In the genomic region with DNA sequence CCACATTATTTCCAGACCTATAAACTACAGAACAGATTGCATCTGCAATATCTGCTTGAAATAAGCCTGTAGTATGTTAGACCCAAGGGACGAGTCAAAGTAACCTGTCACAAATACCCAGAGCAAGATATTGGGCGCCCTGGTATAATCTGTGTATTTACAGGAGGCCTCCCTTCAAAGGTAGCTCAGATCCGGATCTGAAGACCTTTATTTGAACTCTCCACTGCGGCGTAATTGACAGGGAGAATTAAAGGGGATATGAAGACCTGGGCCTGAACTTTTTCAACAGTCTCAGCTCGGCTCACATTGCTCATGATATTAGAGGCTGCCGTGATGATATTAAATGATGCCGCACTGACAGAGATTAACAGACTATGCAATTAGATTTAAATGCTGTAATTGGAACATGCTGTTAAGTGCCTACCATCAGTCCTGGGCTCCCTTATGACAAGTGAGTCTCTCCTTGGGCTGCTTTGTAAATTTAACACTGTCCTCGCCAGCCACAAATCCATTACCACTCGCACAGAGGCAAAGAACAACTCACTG, we compare ENCODE assay signal across 16 mouse cellular contexts.
DNase-seq lines count a peak whose midpoint lies in the region; ATAC-seq and TF ChIP-seq lines count a peak whose summit lies in the region.
"Had no signal": no experiment of that assay in that cellular context is flagged by ENCODE, and none has a peak within 500 bp of the region (broad histone marks: within the 10 kb centered on the region; RNA-seq: fewer than 3 reads in every experiment).

No protein-coding gene starts in this region.

- ATAC-seq in kidney, embryonic 14.5 days (ENCODE audit: low FRiP score, low TSS enrichment): peak; percentile 36
- peak; percentile 69 for ATAC-seq in embryonic facial prominence, embryonic 11.5 days (replicated peaks; ENCODE audit: insufficient number of reproducible peaks, low FRiP score, low TSS enrichment, low read depth)
- ATAC-seq in hindbrain, embryonic 14.5 days (ENCODE audit: low FRiP score): peak; percentile 44; the same call in 1 of the 2 replicates
- ATAC-seq in midbrain, postnatal 0 days (ENCODE audit: low FRiP score): no peak
- ATAC-seq in heart, embryonic 11.5 days (replicated peaks; ENCODE audit: insufficient number of reproducible peaks, low FRiP score, low TSS enrichment): no peak; the same call in 1 of the 2 replicates

- H3K9ac ChIP-seq in kidney, embryonic 14.5 days (ENCODE audit: low read depth, low read length): no peak overlapping the region
- H3K9ac ChIP-seq in embryonic facial prominence, embryonic 11.5 days (replicated peaks; ENCODE audit: low read length): no peak overlapping the region
- H3K9ac ChIP-seq in hindbrain, embryonic 14.5 days: no peak overlapping the region
- no peak overlapping the region for H3K9ac ChIP-seq in midbrain, postnatal 0 days (replicated peaks; ENCODE audit: low read length, poor library complexity, severe bottlenecking)
- H3K9ac ChIP-seq in heart, embryonic 11.5 days (ENCODE audit: low read depth, low read length): no peak overlapping the region
- H3K9ac ChIP-seq: limb, embryonic 15.5 days; lung, embryonic 14.5 days had no signal

- no peak for TF ChIP-seq CTCF in midbrain, postnatal 0 days (IDR thresholded peaks at IDR 0.05)

- 44% methylated on average over 10 of the region's 10 CpGs for WGBS in kidney, embryonic 14.5 days
- WGBS in embryonic facial prominence, embryonic 11.5 days: 30% methylated on average over 10 of the region's 10 CpGs
- 57% methylated on average over 10 of the region's 10 CpGs for WGBS in hindbrain, embryonic 14.5 days
- 71% methylated on average over 10 of the region's 10 CpGs for WGBS in midbrain, postnatal 0 days
- 69% methylated on average over 10 of the region's 10 CpGs for WGBS in heart, embryonic 11.5 days (ENCODE audit: insufficient replicate concordance)

- H3K36me3 ChIP-seq in kidney, embryonic 14.5 days (ENCODE audit: control insufficient read depth, insufficient read depth, low read length): no peaks in the 10 kb centered on the region
- H3K36me3 ChIP-seq in embryonic facial prominence, embryonic 11.5 days (replicated peaks; ENCODE audit: control insufficient read depth, insufficient read depth, low read depth, low read length): no peaks in the 10 kb centered on the region
- no peaks in the 10 kb centered on the region for H3K36me3 ChIP-seq in hindbrain, embryonic 14.5 days (replicated peaks; ENCODE audit: control insufficient read depth, insufficient read depth)
- H3K36me3 ChIP-seq in midbrain, postnatal 0 days (ENCODE audit: insufficient read depth, low read length): no peaks in the 10 kb centered on the region
- no peaks in the 10 kb centered on the region for H3K36me3 ChIP-seq in heart, embryonic 11.5 days (ENCODE audit: control insufficient read depth, insufficient read depth, low read length)
- H3K36me3 ChIP-seq: limb, embryonic 15.5 days had no signal

- H3K4me1 ChIP-seq in kidney, embryonic 14.5 days (ENCODE audit: control insufficient read depth, insufficient read depth, low read length): peaks cover 13% of the 10 kb centered on the region
- H3K4me1 ChIP-seq in embryonic facial prominence, embryonic 11.5 days (ENCODE audit: control insufficient read depth, insufficient read depth, low read length): no peaks in the 10 kb centered on the region
- H3K4me1 ChIP-seq in hindbrain, embryonic 14.5 days (replicated peaks; ENCODE audit: control insufficient read depth, insufficient read depth, low read length): 0 out of 2 replicates have a peak, but pooled peaks cover 6% of the 10 kb centered on the region
- H3K4me1 ChIP-seq in midbrain, postnatal 0 days (ENCODE audit: insufficient read depth, low read length): no peaks in the 10 kb centered on the region
- H3K4me1 ChIP-seq in heart, embryonic 11.5 days (ENCODE audit: control insufficient read depth, insufficient read depth, low read length): no peaks in the 10 kb centered on the region

- no peak overlapping the region for H3K4me3 ChIP-seq in kidney, embryonic 14.5 days (ENCODE audit: low read length)
- H3K4me3 ChIP-seq in embryonic facial prominence, embryonic 11.5 days (ENCODE audit: low read depth, low read length): no peak overlapping the region
- H3K4me3 ChIP-seq in hindbrain, embryonic 14.5 days (replicated peaks; ENCODE audit: low read length): no peak overlapping the region
- H3K4me3 ChIP-seq in midbrain, postnatal 0 days (ENCODE audit: low read depth, low read length): no peak overlapping the region
- no peak overlapping the region for H3K4me3 ChIP-seq in heart, embryonic 11.5 days (ENCODE audit: low read depth, low read length)
- H3K4me3 ChIP-seq: limb, embryonic 15.5 days had no signal

- H3K27ac ChIP-seq in kidney, embryonic 14.5 days (ENCODE audit: low read depth, low read length): peak overlapping the region; percentile 47; the same call in 1 of the 2 replicates
- 0 out of 2 replicates have a peak overlapping the region, but pooled peaks have one; percentile 43 for H3K27ac ChIP-seq in embryonic facial prominence, embryonic 11.5 days (replicated peaks; ENCODE audit: low read depth, low read length)
- H3K27ac ChIP-seq in hindbrain, embryonic 14.5 days: no peak overlapping the region
- no peak overlapping the region for H3K27ac ChIP-seq in midbrain, postnatal 0 days (ENCODE audit: low read depth, low read length)
- no peak overlapping the region; the same call in 1 of the 2 replicates for H3K27ac ChIP-seq in heart, embryonic 11.5 days (ENCODE audit: low read depth, low read length)
- H3K27ac ChIP-seq: limb, embryonic 15.5 days had no signal

- DNase-seq in kidney, postnatal 10 days: no peak
- peak; percentile 74 for DNase-seq in embryonic facial prominence, embryonic 11.5 days (ENCODE audit: low spot score)
- peak; percentile 45 for DNase-seq in hindbrain, embryonic 14.5 days (ENCODE audit: low spot score)
- peak; percentile 33 for DNase-seq in midbrain, postnatal 0 days (ENCODE audit: low spot score)
- DNase-seq in cerebellum, postnatal 14 days: no peak
- DNase-seq in thymus, adult 18-20 months: no peak
- DNase-seq: B cell, adult 2 months; cerebellum, postnatal 25 days; gastrocnemius, postnatal 25 days; kidney, adult 18-20 months; layer of hippocampus, adult 9-11 months; lung, embryonic 14.5 days; right cerebral cortex, postnatal 4 days had no signal

- no peaks in the 10 kb centered on the region for H3K9me3 ChIP-seq in kidney, embryonic 14.5 days (ENCODE audit: control insufficient read depth, low read length)
- no peaks in the 10 kb centered on the region for H3K9me3 ChIP-seq in embryonic facial prominence, embryonic 11.5 days (replicated peaks; ENCODE audit: control insufficient read depth, low read length)
- no peaks in the 10 kb centered on the region for H3K9me3 ChIP-seq in hindbrain, embryonic 14.5 days (ENCODE audit: control insufficient read depth, low read length)
- no peaks in the 10 kb centered on the region for H3K9me3 ChIP-seq in midbrain, postnatal 0 days (ENCODE audit: low read length)
- no peaks in the 10 kb centered on the region for H3K9me3 ChIP-seq in heart, embryonic 11.5 days (replicated peaks; ENCODE audit: control insufficient read depth, low read length)
- H3K9me3 ChIP-seq: limb, embryonic 15.5 days had no signal

- H3K4me2 ChIP-seq in kidney, embryonic 14.5 days (replicated peaks; ENCODE audit: low read depth, low read length): no peak overlapping the region
- no peak overlapping the region for H3K4me2 ChIP-seq in embryonic facial prominence, embryonic 11.5 days (ENCODE audit: low read depth, low read length)
- H3K4me2 ChIP-seq in hindbrain, embryonic 14.5 days (replicated peaks): no peak overlapping the region
- no peak overlapping the region for H3K4me2 ChIP-seq in midbrain, postnatal 0 days (ENCODE audit: low read depth, low read length, poor library complexity, severe bottlenecking)
- no peak overlapping the region for H3K4me2 ChIP-seq in heart, embryonic 11.5 days
- H3K4me2 ChIP-seq: limb, embryonic 15.5 days; lung, embryonic 14.5 days had no signal

- H3K27me3 ChIP-seq in kidney, embryonic 14.5 days (ENCODE audit: control insufficient read depth, insufficient read depth, low read length): no peaks in the 10 kb centered on the region
- H3K27me3 ChIP-seq in embryonic facial prominence, embryonic 11.5 days (ENCODE audit: control insufficient read depth, insufficient read depth, low read length): no peaks in the 10 kb centered on the region
- H3K27me3 ChIP-seq in hindbrain, embryonic 14.5 days (ENCODE audit: control insufficient read depth, insufficient read depth, low read length): no peaks in the 10 kb centered on the region
- no peaks in the 10 kb centered on the region for H3K27me3 ChIP-seq in midbrain, postnatal 0 days (ENCODE audit: insufficient read depth, low read length)
- no peaks in the 10 kb centered on the region for H3K27me3 ChIP-seq in heart, embryonic 11.5 days (ENCODE audit: control insufficient read depth, insufficient read depth, low read length)
- H3K27me3 ChIP-seq: limb, embryonic 15.5 days had no signal

Comparison
In these comparisons a context has a peak if more than half of its experiments do, and no peak if none do; other contexts are left out.
1. ATAC-seq: peak in kidney, embryonic 14.5 days (single experiment), embryonic facial prominence, embryonic 11.5 days (single experiment) and hindbrain, embryonic 14.5 days (single experiment); none in midbrain, postnatal 0 days (single experiment) and heart, embryonic 11.5 days (single experiment).
2. H3K27ac ChIP-seq: peak in kidney, embryonic 14.5 days (single experiment) and embryonic facial prominence, embryonic 11.5 days (single experiment); none in hindbrain, embryonic 14.5 days (single experiment), midbrain, postnatal 0 days (single experiment) and heart, embryonic 11.5 days (single experiment).
3. DNase-seq: peak in embryonic facial prominence, embryonic 11.5 days (single experiment), hindbrain, embryonic 14.5 days (single experiment) and midbrain, postnatal 0 days (single experiment); none in kidney, postnatal 10 days (single experiment), cerebellum, postnatal 14 days (0 of 2) and thymus, adult 18-20 months (0 of 2).